Mouse (Mus musculus) testis, postnatal 10 days (tissue): ENCODE measurements around the gene Gpr84.

Source experiments
- DNase-seq: peaks from one replicate; pipeline ENCODE4 v3.0.0; 2021; ENCODE audit warnings: low spot score

Gpr84 gene

DNA sequence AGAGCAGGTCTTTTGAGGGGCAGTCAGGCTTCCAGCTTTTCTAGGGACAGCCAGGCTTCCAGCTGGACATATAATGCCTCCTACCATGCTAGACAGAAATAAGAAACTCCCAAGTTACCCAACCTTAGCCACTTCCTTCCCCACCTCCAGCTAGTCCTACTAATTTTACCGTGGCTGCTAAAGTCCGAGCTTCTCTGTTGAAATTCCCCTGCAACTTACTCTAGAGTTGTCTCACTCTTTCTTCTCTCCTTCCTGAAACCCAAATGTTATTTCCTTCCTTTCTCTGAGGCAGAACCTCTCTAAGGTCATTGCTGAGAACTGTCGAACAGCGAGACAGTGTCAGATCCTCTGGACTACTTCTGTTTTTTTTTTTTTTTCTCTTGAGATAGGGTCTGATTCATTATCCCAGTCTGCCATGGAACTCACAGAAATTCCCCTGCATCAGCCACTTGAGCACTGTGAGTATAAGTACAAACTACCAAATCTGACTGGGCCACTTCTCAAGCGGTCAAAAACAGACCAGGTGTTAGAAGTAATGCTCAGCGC is at the start of gene Gpr84:
TSS of gene Gpr84 (minus strand) at position 248 of the 546 bp plus-strand sequence.
- DNase-seq: no peak

- DNase-seq: no peak
Measured at GRCm38 (mm10) chr15:103359869-103360602, 49.6 kb upstream of the Gpr84 start.

DNA sequence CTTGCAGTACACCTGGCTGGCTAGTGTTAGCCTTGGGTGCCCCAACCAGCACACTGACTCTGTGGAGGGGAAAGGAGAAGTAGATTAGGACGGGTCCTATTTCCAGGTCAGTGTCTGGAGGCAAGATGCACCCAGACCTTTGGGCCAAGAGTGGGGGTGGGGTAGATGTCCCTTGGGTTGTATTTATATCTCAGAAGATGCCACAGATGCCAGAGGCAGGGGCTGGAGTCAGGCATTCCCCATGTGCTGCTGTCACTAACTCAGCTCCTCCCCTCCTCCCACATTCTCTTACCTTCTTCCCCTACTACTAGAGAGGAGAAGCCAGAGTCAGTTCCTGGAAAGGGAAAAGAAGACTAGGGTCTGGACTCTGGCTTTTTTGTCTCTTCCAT is 48.7 kb upstream of the Gpr84 start:
- no peak for DNase-seq

- DNase-seq: no peak
Measured at GRCm38 (mm10) chr15:103358278-103359121, 48.1 kb upstream of the Gpr84 start.

- no peak for DNase-seq
Measured at GRCm38 (mm10) chr15:103357817-103358216, 47.4 kb upstream of the Gpr84 start.

DNA sequence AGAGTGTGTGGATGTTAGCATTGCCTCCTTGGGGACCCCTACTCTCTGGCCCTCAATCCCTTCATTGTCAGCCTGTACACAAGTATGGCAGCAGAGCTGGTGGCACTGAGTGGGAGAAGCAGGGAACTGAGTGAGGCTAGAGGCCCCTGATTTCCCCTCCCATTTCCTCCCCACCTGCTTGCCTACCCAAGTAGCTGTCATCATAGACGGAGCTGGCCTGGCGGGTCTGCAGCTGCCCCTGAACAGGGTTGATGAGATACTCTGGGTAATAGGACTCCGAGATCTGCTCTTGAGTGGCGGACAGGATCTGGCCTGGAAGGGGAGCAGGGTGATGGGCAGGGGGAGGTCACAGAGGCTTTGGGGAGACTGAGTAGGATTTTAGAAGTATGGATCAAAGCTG is 45.7 kb upstream of the Gpr84 start:
- DNase-seq: no peak

DNA sequence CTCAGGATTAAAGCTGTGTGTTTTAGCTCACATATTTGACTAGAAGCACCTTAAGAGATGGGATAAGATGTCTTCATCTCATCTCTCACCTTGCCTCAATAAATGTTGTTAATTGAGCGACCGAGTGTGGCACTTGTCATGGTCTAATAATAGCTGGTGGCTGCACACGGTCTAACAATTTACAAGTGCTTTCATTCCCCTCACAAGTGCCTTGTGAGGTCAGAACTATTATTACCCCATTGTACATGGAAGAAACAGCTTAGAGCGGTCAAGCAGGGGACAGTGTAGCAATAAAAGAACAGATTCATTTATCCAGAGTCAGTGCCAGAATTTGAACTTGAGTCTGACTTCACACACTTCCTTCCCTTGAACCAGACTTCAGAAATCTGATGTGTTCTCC is 45.0 kb upstream of the Gpr84 start:
- no peak for DNase-seq

- DNase-seq: no peak
Measured at GRCm38 (mm10) chr15:103354690-103355089, 44.3 kb upstream of the Gpr84 start.

DNA sequence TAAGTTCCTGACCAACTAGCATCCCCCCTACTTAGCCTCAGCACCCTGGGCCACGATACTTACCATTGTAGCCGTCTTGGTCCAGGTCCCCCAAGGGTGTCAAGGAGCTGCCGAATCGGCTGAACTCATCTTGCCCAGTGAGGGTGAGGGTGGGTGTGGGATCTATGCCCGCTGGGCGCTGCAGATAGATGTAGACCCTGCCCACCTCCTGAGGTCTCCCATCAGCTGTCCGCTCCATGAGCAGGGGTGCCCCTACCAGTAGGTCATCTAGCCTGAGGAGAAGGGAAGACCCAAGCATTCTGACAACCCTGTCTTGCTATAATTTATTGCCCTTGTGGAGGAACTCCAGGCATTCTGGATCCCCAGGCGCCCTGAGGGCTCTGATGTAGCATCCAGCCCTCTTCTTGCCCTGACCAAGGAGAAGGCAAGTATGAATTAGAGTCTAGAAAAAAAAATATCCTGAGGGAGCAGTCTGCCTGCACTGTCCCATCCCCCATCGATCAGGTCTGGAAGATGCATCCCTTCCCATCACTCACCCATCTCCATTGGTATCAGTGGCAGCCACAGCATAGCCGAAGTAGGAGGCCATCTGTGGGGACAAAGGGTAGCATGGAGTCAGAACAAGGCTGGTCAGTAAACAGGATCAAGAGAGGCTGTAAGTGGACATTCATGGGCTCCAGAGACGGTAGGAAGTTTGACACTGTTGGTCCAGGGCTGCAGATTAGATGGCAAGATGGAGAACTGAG is 43.3 kb upstream of the Gpr84 start:
- no peak for DNase-seq

DNA sequence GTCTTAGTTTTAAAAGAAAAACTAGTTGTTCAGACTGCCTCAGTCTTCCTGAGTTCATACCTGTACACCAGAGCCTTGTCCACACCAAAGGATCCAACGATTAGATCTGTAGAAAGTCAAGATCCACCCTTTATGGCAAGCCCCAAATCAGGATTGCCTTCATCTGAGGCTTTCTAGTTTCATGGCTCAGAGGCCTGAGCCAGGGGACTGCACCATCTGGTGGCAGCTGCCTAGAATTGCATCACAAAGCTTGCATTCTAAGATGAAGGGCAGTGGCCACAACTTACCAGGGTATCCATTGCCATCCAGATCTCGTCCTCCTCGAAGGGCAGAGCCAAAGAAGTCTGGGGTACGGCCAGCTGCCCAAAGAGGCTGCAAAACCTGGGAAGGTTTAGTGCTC is 42.4 kb upstream of the Gpr84 start:
- DNase-seq: peak; percentile 75

GRCm38 (mm10) chr15:103347275-103347684 is 36.9 kb upstream of the Gpr84 start:
- DNase-seq: peak; percentile 80

GRCm38 (mm10) chr15:103345789-103346188 is 35.4 kb upstream of the Gpr84 start:
- no peak for DNase-seq

DNA sequence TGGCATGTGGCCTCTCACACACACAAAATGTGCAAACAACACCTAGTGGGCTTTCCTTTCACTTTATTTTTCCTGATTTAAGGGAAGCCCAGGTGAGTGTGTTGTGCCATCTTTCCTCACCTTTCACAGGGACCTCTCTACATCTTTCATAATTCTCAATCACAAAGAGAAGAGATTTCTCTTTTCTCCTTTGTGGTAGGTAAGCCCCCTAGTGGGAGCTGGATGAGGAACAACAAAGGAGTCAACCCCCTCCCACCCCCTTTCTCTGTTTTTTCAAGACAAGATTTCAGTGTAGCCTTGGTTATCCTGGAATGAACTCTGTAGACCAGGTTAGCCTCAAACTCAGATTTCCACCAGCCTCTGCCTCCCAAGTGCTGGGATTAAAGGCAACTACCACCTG is 33.1 kb upstream of the Gpr84 start:
- no peak for DNase-seq

DNA sequence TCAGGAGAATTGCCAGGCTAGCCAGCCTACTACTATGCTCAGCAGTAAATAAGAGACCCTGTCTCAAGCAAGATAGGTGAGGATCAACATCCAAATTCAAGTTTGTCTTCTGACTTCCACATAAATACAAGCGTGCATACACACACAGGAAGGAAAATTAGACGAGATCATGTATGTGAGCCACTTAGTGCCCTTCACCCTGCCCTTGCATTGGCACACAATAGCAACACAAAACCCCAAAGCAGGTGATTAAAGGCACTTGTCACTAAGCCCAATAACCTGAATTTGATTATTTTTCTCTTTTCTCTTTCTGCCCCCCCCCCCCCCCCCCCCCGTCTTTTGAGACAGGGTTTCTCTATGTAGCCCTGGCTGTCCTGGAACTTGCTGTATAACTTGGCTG is 32.6 kb upstream of the Gpr84 start:
- no peak for DNase-seq

GRCm38 (mm10) chr15:103342415-103342814 is 32.0 kb upstream of the Gpr84 start:
- DNase-seq: peak; percentile 76

- no peak for DNase-seq
Measured at GRCm38 (mm10) chr15:103341547-103341946, 31.1 kb upstream of the Gpr84 start.

DNA sequence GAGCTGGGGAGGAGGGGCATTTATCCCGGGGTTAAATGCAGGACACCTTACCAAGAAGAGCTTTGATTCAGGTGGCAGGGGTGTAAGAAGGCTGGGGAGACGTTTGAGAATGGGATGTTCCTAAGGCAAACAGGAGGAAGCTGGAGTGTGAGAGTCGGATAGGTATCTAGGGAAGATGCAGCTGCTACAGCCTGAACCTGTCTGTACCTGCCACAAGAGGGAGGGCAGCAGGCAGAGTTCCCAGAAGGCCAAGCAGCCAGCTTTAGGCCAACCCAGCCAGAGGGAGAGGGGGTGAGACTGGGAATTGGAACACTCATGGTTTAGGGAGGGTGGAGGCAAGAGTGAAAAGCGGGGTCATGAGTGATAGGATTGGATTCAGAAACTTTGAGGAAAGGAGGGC is 30.4 kb upstream of the Gpr84 start:
- no peak for DNase-seq

DNA sequence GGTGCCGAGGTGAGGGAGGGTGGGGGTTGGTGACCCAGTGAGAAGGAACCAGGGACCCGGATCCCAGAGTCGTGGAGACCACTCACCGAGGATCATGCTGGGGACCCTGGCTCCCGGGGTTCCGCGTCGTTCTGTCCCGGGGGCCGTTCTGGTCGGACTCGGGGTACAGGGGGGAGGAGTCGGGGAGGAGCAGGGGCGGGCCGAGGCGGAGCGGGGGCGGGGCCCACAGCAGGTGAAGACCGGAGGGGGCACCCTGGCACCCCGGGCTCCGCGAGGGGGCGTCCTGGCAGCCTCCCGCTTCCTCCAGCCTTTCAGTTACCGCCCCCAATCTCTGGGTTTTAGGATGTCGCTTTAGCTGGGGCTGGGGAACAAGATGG is 29.5 kb upstream of the Gpr84 start, which contains the start of gene Zfp385a:
TSS of gene Zfp385a (minus strand) at position 133 of the 377 bp plus-strand sequence.
- DNase-seq: peak; percentile 73

DNA sequence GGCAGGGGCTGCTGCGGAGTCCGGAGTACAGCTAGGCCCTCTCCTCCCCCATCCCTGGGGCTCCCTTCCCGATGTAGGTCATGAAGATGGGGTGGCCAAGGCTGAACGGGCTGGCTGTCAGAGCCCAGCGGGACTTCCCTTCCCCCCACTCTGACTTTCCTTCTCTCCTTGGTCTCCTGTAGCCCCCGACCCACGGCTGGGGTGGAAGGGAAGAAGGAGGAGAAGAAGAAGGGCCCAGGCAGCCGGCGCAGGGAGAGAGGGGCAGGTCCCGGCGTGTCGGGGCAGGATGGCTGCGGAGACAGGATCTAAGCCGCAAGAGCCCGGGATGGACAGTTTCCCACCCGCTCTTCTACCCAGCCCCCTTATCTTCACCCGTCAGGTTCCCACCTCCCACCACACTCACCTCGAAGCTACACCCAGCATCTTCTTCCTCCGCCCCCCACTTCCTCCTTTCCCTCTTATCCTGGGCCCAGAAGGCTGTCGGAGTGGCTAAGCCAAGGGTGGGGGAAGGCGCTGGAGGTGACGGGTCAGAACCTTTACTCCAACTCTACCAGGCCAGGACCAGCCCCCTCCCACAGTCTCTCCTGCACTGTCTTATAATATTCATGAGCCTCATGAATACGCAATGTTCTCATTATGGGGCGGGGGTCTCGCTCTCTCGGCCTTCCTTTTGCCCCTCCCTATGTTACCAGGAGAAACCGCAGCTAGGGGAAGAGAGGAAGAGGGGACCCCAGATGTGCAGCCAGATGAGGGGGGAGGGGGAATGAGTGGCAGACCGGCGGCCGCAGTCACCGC is 29.0 kb upstream of the Gpr84 start:
- no peak for DNase-seq

GRCm38 (mm10) chr15:103338829-103339165 is 28.4 kb upstream of the Gpr84 start:
- no peak for DNase-seq

- DNase-seq: no peak
Measured at GRCm38 (mm10) chr15:103336996-103337667, 26.7 kb upstream of the Gpr84 start.
